Mouse (Mus musculus) spleen, postnatal 36 days (tissue): Measurements from ENCODE around the gene Tpx2.
A peak's percentile ranks its signal among the peaks of the same experiment; 100 is the strongest.

Experiments used
- DNase-seq, 2 experiments: peaks; one replicate each; pipeline ENCODE4 v3.0.0; 2022; ENCODE audit warnings: low spot score in 2 of 2, mixed read lengths in 1 of 2

Tpx2 gene

GRCm38 (mm10) chr2:152914310-152915120, 66.8 kb downstream of the Tpx2 start:
- DNase-seq, result peak; percentile 55 to 65

- DNase-seq, result no peak
Observed at GRCm38 (mm10) chr2:152915453-152915852, 67.7 kb downstream of the Tpx2 start.

GRCm38 (mm10) chr2:152916111-152916510, 68.3 kb downstream of the Tpx2 start:
- DNase-seq, result no peak

- no peak for DNase-seq
Observed at GRCm38 (mm10) chr2:152917671-152918070, 69.9 kb downstream of the Tpx2 start.

- no peak for DNase-seq
Observed at GRCm38 (mm10) chr2:152922376-152922775, 74.6 kb downstream of the Tpx2 start.

- no peak for DNase-seq
Observed at GRCm38 (mm10) chr2:152923621-152924020, 75.9 kb downstream of the Tpx2 start.

- no peak for DNase-seq
Observed at GRCm38 (mm10) chr2:152924128-152924527, 76.4 kb downstream of the Tpx2 start.

GRCm38 (mm10) chr2:152924543-152924942, 76.8 kb downstream of the Tpx2 start:
- DNase-seq, result no peak

GRCm38 (mm10) chr2:152925189-152925872, 77.6 kb downstream of the Tpx2 start:
- DNase-seq, result peak; percentile 21 to 24

GRCm38 (mm10) chr2:152926896-152927295, 79.1 kb downstream of the Tpx2 start:
- DNase-seq, result no peak

- DNase-seq, result no peak
Observed at GRCm38 (mm10) chr2:152927371-152927770, 79.6 kb downstream of the Tpx2 start.

GRCm38 (mm10) chr2:152928219-152928987, 80.6 kb downstream of the Tpx2 start:
- DNase-seq, result no peak

GRCm38 (mm10) chr2:152928988-152929370, 81.2 kb downstream of the Tpx2 start:
- no peak for DNase-seq

GRCm38 (mm10) chr2:152930276-152930675, 82.5 kb downstream of the Tpx2 start:
- DNase-seq, result no peak

GRCm38 (mm10) chr2:152931456-152932160, 83.8 kb downstream of the Tpx2 start:
- no peak for DNase-seq

GRCm38 (mm10) chr2:152933048-152933447, 85.3 kb downstream of the Tpx2 start, which contains the start of gene Foxs1:
Foxs1 (minus strand) TSS chr2:152933208.
- DNase-seq, result no peak

- peak; percentile 22 to 30 for DNase-seq
Observed at GRCm38 (mm10) chr2:152933614-152934013, 85.8 kb downstream of the Tpx2 start.

GRCm38 (mm10) chr2:152939846-152940245, 92.1 kb downstream of the Tpx2 start:
- DNase-seq, result no peak

GRCm38 (mm10) chr2:152941106-152941505, 93.3 kb downstream of the Tpx2 start:
- no peak for DNase-seq

GRCm38 (mm10) chr2:152941776-152942175, 94.0 kb downstream of the Tpx2 start:
- no peak for DNase-seq

- no peak for DNase-seq
Observed at GRCm38 (mm10) chr2:152942898-152943515, 95.2 kb downstream of the Tpx2 start.
